Mouse (Mus musculus): ENCODE results near the gene Ccdc33.

Ccdc33 gene

GRCm38 (mm10) chr9:58118671-58119070 lies at the start of gene Ccdc33:
Gene Ccdc33 (minus strand): TSS chr9:58118823.
- in situ Hi-C loops (cut with MboI, MseI) = loop anchor here (10.0 kb wide), 1 partner anchor 254 kb away; no protein-coding TSS in a partner anchor

GRCm38 (mm10) chr9:58165779-58166178 lies 47.2 kb upstream of the Ccdc33 start:
- in situ Hi-C loops (cut with MboI, MseI) = no loop called here

- in situ Hi-C loops (cut with MboI, MseI) = no loop called here
These were observed 44.5 kb upstream of the Ccdc33 start for GRCm38 (mm10) chr9:58163146-58163545.

- in situ Hi-C loops (cut with MboI, MseI) = no loop called here
These were observed 43.5 kb upstream of the Ccdc33 start for GRCm38 (mm10) chr9:58162173-58162572.

- in situ Hi-C loops (cut with MboI, MseI) = no loop called here
These were observed 41.7 kb upstream of the Ccdc33 start for GRCm38 (mm10) chr9:58160315-58160714.

- in situ Hi-C loops (cut with MboI, MseI) = no loop called here
These were observed 41.2 kb upstream of the Ccdc33 start for GRCm38 (mm10) chr9:58159855-58160254.

GRCm38 (mm10) chr9:58158541-58159311 lies 40.1 kb upstream of the Ccdc33 start:
- in situ Hi-C loops (cut with MboI, MseI) = no loop called here

- in situ Hi-C loops (cut with MboI, MseI) = no loop called here
These were observed 39.2 kb upstream of the Ccdc33 start for GRCm38 (mm10) chr9:58157838-58158237.

GRCm38 (mm10) chr9:58156819-58157560 lies 38.4 kb upstream of the Ccdc33 start:
- in situ Hi-C loops (cut with MboI, MseI) = no loop called here

GRCm38 (mm10) chr9:58155366-58155765 lies 36.7 kb upstream of the Ccdc33 start:
- in situ Hi-C loops (cut with MboI, MseI) = no loop called here

- in situ Hi-C loops (cut with MboI, MseI) = no loop called here
These were observed 34.5 kb upstream of the Ccdc33 start for GRCm38 (mm10) chr9:58153095-58153494.

GRCm38 (mm10) chr9:58150733-58151361 lies 32.2 kb upstream of the Ccdc33 start:
- in situ Hi-C loops (cut with MboI, MseI) = no loop called here

GRCm38 (mm10) chr9:58148806-58149205 lies 30.2 kb upstream of the Ccdc33 start:
- in situ Hi-C loops (cut with MboI, MseI) = no loop called here

- in situ Hi-C loops (cut with MboI, MseI) = no loop called here
These were observed 26.8 kb upstream of the Ccdc33 start for GRCm38 (mm10) chr9:58145417-58145816.

GRCm38 (mm10) chr9:58144664-58145063 lies 26.0 kb upstream of the Ccdc33 start:
- in situ Hi-C loops (cut with MboI, MseI) = loop anchor here (5.0 kb wide), 1 partner anchor 107 kb away; no protein-coding TSS in a partner anchor

- in situ Hi-C loops (cut with MboI, MseI) = loop anchor here (5.0 kb wide), 1 partner anchor 106 kb away; no protein-coding TSS in a partner anchor
These were observed 24.8 kb upstream of the Ccdc33 start for GRCm38 (mm10) chr9:58143419-58143818.

- in situ Hi-C loops (cut with MboI, MseI) = loop anchor here (5.0 kb wide), 1 partner anchor 103 kb away; no protein-coding TSS in a partner anchor
These were observed 21.3 kb upstream of the Ccdc33 start for GRCm38 (mm10) chr9:58139947-58140346.

GRCm38 (mm10) chr9:58135921-58136321 lies 17.3 kb upstream of the Ccdc33 start:
- in situ Hi-C loops (cut with MboI, MseI) = no loop called here

- in situ Hi-C loops (cut with MboI, MseI) = no loop called here
These were observed 16.3 kb upstream of the Ccdc33 start for GRCm38 (mm10) chr9:58134906-58135305.

- in situ Hi-C loops (cut with MboI, MseI) = no loop called here
These were observed 15.6 kb upstream of the Ccdc33 start for GRCm38 (mm10) chr9:58133893-58134884.

GRCm38 (mm10) chr9:58131735-58132134 lies 13.1 kb upstream of the Ccdc33 start:
- in situ Hi-C loops (cut with MboI, MseI) = no loop called here
